Mouse (Mus musculus): ENCODE results near the gene AL731706.1. TPM values are rescaled to one million over a fixed set of nuclear protein-coding genes. Genes with fewer than 3 reads are reported as not detected.
"Not testable (repeated sequence)": the region's sequence is repeated elsewhere in the genome, so short reads cannot be mapped to it uniquely, and the experiment has no call there.

The AL731706.1 gene
- total and polyA plus RNA-seq, 2 experiments from 2014 or later: 3.3 to 13.0 TPM

- H3K4me2 ChIP-seq (ENCODE audit: low read depth, low read length, poor library complexity, severe bottlenecking): no peak overlapping the region
- WGBS: 89% methylated on average over 2 of the region's 2 CpGs
- no peak overlapping the region for H3K9ac ChIP-seq (replicated peaks; ENCODE audit: low read length, poor library complexity, severe bottlenecking)
- TF ChIP-seq CTCF (IDR thresholded peaks at IDR 0.05): no peak
- no peaks in the 10 kb centered on the region for H3K36me3 ChIP-seq (ENCODE audit: insufficient read depth, low read length)
- H3K27me3 ChIP-seq (ENCODE audit: insufficient read depth, low read length): no peaks in the 10 kb centered on the region
- H3K27ac ChIP-seq (ENCODE audit: low read depth, low read length): no peak overlapping the region
- no peak for ATAC-seq (ENCODE audit: low FRiP score)
- H3K9me3 ChIP-seq (ENCODE audit: low read length): no peaks in the 10 kb centered on the region
- DNase-seq (ENCODE audit: low spot score): peak; percentile 21
- no peaks in the 10 kb centered on the region for H3K4me1 ChIP-seq (ENCODE audit: insufficient read depth, low read length)
- no peak overlapping the region for H3K4me3 ChIP-seq (ENCODE audit: low read depth, low read length)
Observed at GRCm38 (mm10) chr2:136896131-136896530, 4.9 kb upstream of the AL731706.1 start.

GRCm38 (mm10) chr2:136894494-136894893 lies 3.3 kb upstream of the AL731706.1 start:
- 0 out of 2 replicates have a peak, but pooled peaks cover 4% of the 10 kb centered on the region for H3K4me1 ChIP-seq (ENCODE audit: insufficient read depth, low read length)
- H3K4me2 ChIP-seq (ENCODE audit: low read depth, low read length, poor library complexity, severe bottlenecking): no peak overlapping the region
- H3K9me3 ChIP-seq (ENCODE audit: low read length): no peaks in the 10 kb centered on the region
- no peak for TF ChIP-seq CTCF (IDR thresholded peaks at IDR 0.05)
- no peaks in the 10 kb centered on the region for H3K27me3 ChIP-seq (ENCODE audit: insufficient read depth, low read length)
- ATAC-seq (ENCODE audit: low FRiP score) (no peak), DNase-seq (ENCODE audit: low spot score) (no peak)
- no peaks in the 10 kb centered on the region for H3K36me3 ChIP-seq (ENCODE audit: insufficient read depth, low read length)
- no peak overlapping the region for H3K4me3 ChIP-seq (ENCODE audit: low read depth, low read length)
- H3K9ac ChIP-seq (replicated peaks; ENCODE audit: low read length, poor library complexity, severe bottlenecking): no peak overlapping the region
- 68% methylated on average over 2 of the region's 2 CpGs for WGBS
- no peak overlapping the region for H3K27ac ChIP-seq (ENCODE audit: low read depth, low read length)

GRCm38 (mm10) chr2:136891951-136892371 lies 772 bp upstream of the AL731706.1 start:
- no peaks in the 10 kb centered on the region for H3K9me3 ChIP-seq (ENCODE audit: low read length)
- H3K4me3 ChIP-seq (ENCODE audit: low read depth, low read length): peak overlapping the region; percentile 69
- peak overlapping the region; percentile 93 for H3K27ac ChIP-seq (ENCODE audit: low read depth, low read length)
- WGBS: under 1% methylated on average over 23 of the region's 23 CpGs
- peak; percentile 48 for TF ChIP-seq CTCF (IDR thresholded peaks at IDR 0.05)
- 0 out of 2 replicates have a peak, but pooled peaks cover 4% of the 10 kb centered on the region for H3K4me1 ChIP-seq (ENCODE audit: insufficient read depth, low read length)
- ATAC-seq (ENCODE audit: low FRiP score) (peak; percentile 89), DNase-seq (ENCODE audit: low spot score) (peak; percentile 100)
- H3K4me2 ChIP-seq (ENCODE audit: low read depth, low read length, poor library complexity, severe bottlenecking): peak overlapping the region; percentile 50
- H3K9ac ChIP-seq (replicated peaks; ENCODE audit: low read length, poor library complexity, severe bottlenecking): peak overlapping the region; percentile 81
- H3K27me3 ChIP-seq (ENCODE audit: insufficient read depth, low read length): no peaks in the 10 kb centered on the region
- no peaks in the 10 kb centered on the region for H3K36me3 ChIP-seq (ENCODE audit: insufficient read depth, low read length)

- not testable (repeated sequence) for DNase-seq (ENCODE audit: low spot score); H3K4me1 ChIP-seq (ENCODE audit: insufficient read depth, low read length); H3K9me3 ChIP-seq (ENCODE audit: low read length); H3K27me3 ChIP-seq (ENCODE audit: insufficient read depth, low read length); H3K36me3 ChIP-seq (ENCODE audit: insufficient read depth, low read length)
- Histone ChIP-seq H3K4me3 (ENCODE audit: low read depth, low read length) (peak overlapping the region; percentile 69), H3K9ac (replicated peaks; ENCODE audit: low read length, poor library complexity, severe bottlenecking) (peak overlapping the region; percentile 81), H3K27ac (ENCODE audit: low read depth, low read length) (peak overlapping the region; percentile 93), H3K4me2 (ENCODE audit: low read depth, low read length, poor library complexity, severe bottlenecking) (peak overlapping the region; percentile 47)
- WGBS: 6% methylated on average over 15 of the region's 15 CpGs
- ATAC-seq (ENCODE audit: low FRiP score): peak; percentile 67
Observed at GRCm38 (mm10) chr2:136890716-136891067, 497 bp downstream of the AL731706.1 start.

- TF ChIP-seq CTCF (IDR thresholded peaks at IDR 0.05): peak; percentile 79
- Histone ChIP-seq H3K4me2 (ENCODE audit: low read depth, low read length, poor library complexity, severe bottlenecking) (no peak overlapping the region), H3K9me3 (ENCODE audit: low read length) (no peaks in the 10 kb centered on the region), H3K4me1 (ENCODE audit: insufficient read depth, low read length) (0 out of 2 replicates have a peak, but pooled peaks cover 4% of the 10 kb centered on the region), H3K27me3 (ENCODE audit: insufficient read depth, low read length) (no peaks in the 10 kb centered on the region), H3K4me3 (ENCODE audit: low read depth, low read length) (no peak overlapping the region), H3K27ac (ENCODE audit: low read depth, low read length) (no peak overlapping the region), H3K9ac (replicated peaks; ENCODE audit: low read length, poor library complexity, severe bottlenecking) (no peak overlapping the region), H3K36me3 (ENCODE audit: insufficient read depth, low read length) (0 out of 2 replicates have a peak, but pooled peaks cover 5% of the 10 kb centered on the region)
- 52% methylated on average over 4 of the region's 4 CpGs for WGBS
- peak; percentile 66 for DNase-seq (ENCODE audit: low spot score)
- no peak for ATAC-seq (ENCODE audit: low FRiP score)
Observed at GRCm38 (mm10) chr2:136886846-136887245, 4.3 kb downstream of the AL731706.1 start.

- no peak for TF ChIP-seq CTCF (IDR thresholded peaks at IDR 0.05)
- Histone ChIP-seq H3K9ac (replicated peaks; ENCODE audit: low read length, poor library complexity, severe bottlenecking) (no peak within 1 kb of the TSS), H3K36me3 (ENCODE audit: insufficient read depth, low read length) (peaks cover 12% of the 10 kb centered on the region), H3K4me2 (ENCODE audit: low read depth, low read length, poor library complexity, severe bottlenecking) (no peak within 1 kb of the TSS), H3K27ac (ENCODE audit: low read depth, low read length) (no peak within 1 kb of the TSS), H3K27me3 (ENCODE audit: insufficient read depth, low read length) (no peaks in the 10 kb centered on the region), H3K9me3 (ENCODE audit: low read length) (no peaks in the 10 kb centered on the region), H3K4me1 (ENCODE audit: insufficient read depth, low read length) (0 out of 2 replicates have a peak, but pooled peaks cover 4% of the 10 kb centered on the region), H3K4me3 (ENCODE audit: low read depth, low read length) (no peak within 1 kb of the TSS)
- DNase-seq (ENCODE audit: low spot score): no peak
- ATAC-seq (ENCODE audit: low FRiP score): no peak
- 95% methylated on average over 2 of the region's 2 CpGs for WGBS
Observed at GRCm38 (mm10) chr2:136885579-136885978, 5.6 kb downstream of the AL731706.1 start, which contains the start of gene AL731706.2. Gene AL731706.2 (minus strand): TSS chr2:136885679.

Data from midbrain, postnatal 0 days (tissue).